Mouse (Mus musculus): Measurements from ENCODE around the gene Tmem253. TPM values are rescaled to one million over a fixed set of nuclear protein-coding genes. Genes with fewer than 3 reads are reported as not detected.
"Not testable (repeated sequence)": the region's sequence is repeated elsewhere in the genome, so short reads cannot be mapped to it uniquely, and the experiment has no call there.

The Tmem253 gene
- total RNA-seq, 2 experiments from 2014 or later = 0.65 TPM; not detected in 1

DNA sequence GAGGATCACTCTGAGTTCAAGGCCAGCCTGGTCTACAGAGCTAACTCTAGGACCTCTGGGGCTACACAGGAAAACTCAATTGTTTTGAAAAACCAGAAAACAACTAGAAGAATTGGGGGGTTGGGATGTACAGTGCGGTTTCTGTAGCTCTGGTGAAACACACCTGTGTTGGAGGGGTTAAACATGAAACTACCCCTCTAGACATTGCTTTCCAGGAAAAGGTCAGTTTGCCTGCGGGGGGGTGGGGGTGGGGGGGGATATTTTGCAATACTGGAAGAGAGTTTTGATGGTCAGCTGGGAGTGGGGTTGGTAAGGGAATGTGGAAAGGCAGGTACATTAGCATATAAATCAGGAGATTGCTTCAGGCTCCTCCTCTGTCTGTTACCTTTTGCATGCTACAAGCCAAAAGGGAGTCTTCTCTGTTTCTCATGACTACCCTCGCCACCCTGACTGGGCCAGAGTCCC, 6.8 kb downstream of the Tmem253 start:
- DNase-seq = no peak

DNA sequence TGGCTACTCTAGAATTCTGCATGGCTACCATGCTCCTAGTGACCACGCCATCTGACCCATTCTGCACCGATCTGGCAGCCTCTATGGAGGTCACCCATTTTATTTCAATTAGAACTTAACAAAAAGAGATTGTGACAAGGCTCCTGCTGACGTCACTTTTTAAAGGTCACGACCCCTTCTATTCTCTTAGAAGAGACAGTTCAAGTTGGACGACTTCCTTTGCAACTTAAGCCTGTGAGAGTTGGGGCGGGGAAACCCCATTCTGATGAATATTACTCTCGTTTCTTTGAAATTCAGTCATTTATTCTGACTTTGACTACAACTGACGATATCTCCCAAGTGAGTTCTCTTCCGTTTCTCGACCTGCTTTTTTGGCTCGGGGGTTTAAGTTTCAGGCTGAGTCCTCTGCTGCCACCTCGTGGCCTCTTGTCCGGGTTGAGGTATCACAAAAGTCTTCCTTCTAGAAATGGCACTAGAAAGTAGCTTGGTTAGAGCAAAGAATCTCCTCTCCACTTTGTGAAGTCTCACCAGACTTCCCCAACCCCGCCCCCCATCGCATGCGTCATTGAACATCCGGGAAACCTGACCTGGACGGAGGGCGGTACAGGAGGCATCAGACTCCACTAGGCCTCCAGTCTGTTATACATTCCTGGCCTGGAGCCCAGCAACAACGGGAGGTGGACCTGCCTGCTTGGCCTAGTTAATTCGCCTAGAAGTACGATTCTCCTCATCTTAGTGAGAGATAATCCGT, 7.4 kb downstream of the Tmem253 start:
- peak; percentile 70 to 77 for DNase-seq

DNA sequence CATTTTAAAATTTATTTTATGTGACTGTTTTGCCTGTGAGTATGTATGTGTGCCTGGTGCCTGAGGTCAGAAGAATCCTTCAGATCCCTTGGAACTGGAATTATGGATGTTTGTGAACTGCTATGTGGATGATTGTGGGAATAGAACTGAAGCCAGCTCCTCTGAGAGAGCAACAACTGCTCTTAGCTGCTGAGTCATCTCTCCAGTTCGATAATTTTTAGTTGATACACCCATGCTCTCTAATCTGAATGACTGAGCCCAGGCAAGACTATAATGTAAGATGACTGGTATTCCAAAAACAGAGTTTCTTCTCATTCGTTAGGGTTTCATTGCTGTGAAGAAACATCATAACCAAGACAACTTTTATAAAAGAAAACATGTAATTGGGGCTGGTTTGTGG, 8.7 kb downstream of the Tmem253 start:
- no peak for DNase-seq

DNA sequence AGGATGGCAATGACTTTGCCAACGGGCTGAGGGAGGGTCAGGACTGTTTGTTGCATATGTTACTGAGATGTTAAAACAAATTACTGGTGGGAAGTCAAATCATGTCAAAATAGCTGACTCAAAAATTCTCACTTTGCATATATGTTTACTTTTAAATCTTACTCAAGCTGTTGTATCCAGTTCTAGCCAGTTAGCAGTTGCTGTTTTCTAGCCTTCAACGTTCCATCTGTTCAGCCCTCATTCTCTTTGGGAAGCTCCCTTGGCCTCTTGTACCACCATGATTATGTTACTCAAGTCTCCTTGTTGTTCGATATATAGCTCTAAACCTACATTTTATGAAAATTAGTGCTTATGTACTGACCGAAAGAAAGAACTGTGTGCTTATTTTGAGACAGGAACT, 10.9 kb downstream of the Tmem253 start:
- no peak for DNase-seq

DNA sequence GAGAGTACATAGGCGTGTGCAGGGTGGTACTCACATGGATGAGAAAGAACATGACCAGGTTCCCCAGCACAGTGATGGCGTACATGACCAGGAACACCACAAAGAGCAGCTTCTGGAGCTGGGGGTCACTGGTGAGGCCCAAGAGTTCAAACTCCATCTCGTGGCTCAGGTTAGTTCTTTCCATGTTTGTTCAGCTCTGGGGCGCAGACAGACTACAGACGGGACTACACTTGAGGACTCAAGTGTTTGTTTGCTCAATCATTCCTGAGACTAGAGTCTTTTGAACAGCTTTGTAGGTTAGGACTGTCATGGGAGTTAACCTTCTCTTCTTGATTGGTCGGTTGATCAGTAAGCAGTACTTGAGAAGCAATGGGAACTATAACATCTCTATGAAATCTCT, 20.5 kb downstream of the Tmem253 start:
- DNase-seq = no peak

DNA sequence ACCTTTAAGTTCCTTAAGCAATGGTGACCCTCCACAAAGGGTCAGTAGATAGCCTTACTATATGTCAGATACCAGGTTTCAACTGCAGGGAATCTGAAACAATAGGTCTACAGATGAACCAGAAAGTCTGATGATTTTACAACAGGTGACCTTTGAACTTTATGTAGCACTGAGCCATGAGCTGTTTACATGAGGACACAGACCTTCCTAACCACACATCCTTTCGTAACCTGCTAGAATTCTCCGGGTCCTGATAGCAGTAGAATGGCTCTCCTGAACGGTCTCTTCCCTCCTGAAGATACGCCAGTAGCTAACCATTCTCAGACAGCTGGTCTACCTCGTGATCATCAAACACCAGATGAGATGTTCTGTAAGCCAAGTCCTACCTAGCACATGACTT, 23.9 kb downstream of the Tmem253 start:
- DNase-seq = no peak

GRCm38 (mm10) chr14:52042359-52042758, 26.9 kb downstream of the Tmem253 start, which contains the start of gene Olfr221:
Gene Olfr221, minus strand, starts transcription at chr14:52042459.
- DNase-seq = not testable (repeated sequence)

- no peak for DNase-seq
Observed at GRCm38 (mm10) chr14:52043446-52043845, 28.0 kb downstream of the Tmem253 start.

DNA sequence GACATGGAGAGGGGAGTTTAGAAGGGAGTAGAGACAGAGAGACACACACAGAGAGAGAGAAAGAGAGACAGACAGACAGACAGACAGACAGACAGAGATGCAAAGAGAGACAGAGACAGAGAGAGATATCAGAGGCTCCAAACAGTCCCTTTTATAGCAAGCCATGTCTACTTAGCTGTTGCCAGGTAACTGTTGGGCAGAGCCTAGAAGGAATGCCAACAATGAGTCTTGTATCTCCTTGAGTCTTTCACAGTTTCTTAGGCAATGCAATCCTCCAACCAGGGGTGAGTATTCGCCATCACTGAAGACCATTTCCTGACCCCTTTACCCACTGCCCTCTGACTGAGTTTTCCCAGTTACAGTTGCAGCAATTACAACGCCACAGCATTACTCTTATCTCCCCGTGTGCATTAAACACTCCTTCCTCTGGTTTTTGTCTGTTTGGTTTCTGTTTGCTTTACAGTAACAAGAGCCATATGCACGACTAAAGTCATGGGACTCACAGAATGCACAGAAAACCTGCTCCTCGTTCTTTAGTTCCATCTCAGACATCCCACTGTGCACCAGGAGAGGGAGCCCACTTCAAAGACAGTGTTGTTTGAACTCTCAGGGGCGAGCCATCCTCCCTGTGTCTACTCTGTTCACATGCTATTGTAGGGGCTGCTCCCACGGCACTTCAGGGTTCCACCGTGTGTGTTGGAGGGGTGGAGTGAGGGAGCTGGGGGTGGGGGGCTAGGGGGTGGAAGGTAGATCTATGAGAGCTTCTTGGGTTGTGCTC, 29.6 kb downstream of the Tmem253 start:
- no peak for DNase-seq

- DNase-seq = no peak
Observed at GRCm38 (mm10) chr14:52045966-52046565, 30.6 kb downstream of the Tmem253 start.

- not testable (repeated sequence) for DNase-seq
Observed at GRCm38 (mm10) chr14:52052720-52053119, 37.3 kb downstream of the Tmem253 start.

DNA sequence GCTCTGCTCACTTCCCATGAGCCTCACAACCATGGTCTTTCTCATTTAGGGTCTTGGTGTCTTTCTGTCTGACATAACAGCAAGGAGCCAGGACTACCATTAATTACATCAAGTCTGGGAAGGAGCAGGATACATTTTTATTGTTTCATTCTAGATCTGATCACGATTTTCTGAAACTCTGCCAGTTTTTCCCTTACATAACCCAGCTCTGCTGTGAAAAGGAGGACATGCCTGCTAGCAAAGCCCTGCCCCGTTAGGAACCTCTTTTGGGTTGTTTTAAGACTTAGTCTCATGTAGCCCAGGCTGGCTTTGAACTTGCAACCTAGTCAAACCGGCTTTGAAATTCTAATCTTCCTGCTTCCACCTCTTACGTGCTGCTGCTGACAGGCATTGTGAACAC, 44.5 kb downstream of the Tmem253 start:
- DNase-seq = no peak

- no peak for DNase-seq
Observed at GRCm38 (mm10) chr14:52060800-52061199, 45.3 kb downstream of the Tmem253 start.

DNA sequence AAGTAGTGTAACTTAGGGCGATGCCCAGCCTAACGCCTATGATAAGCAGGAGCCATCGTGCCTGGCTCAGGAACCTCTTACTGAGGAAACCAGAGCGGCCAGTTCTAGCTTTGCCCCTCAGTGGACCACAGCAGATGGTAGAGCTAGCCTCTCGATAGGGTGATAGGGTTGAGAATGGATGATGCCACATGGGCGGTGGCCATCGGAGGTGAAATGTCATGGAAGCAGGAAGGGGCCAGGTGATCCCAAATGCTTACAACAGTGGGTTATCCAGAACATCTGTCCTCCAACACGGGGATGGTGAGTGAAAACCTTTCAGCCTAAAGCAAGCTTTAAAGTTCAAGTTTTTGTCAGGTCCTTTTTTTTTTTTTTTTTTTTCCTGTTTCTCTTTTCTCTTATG, 46.3 kb downstream of the Tmem253 start:
- no peak for DNase-seq

GRCm38 (mm10) chr14:52066135-52066534, 50.7 kb downstream of the Tmem253 start:
- no peak for DNase-seq

Other genes starting within 250 kb of the Tmem253 start
- not detected for gene Ang4, start 242.1 kb upstream of the Tmem253 start, total RNA-seq (2021)
- not detected for gene AY358078, start 215.6 kb upstream of the Tmem253 start, total RNA-seq (2021)
- gene Ear6, start 162.0 kb upstream of the Tmem253 start, total RNA-seq (2021) = not detected
- gene Mettl17, start 130.8 kb upstream of the Tmem253 start, total RNA-seq (2021) = 10 to 100 TPM; 40.8 to 50.5 TPM
- 10 to 100 TPM in 1 of 2 experiments, 1 to 10 TPM in 1; 8.1 to 11.0 TPM for gene Slc39a2, start 122.8 kb upstream of the Tmem253 start, total RNA-seq (2021)
- gene Ndrg2, start 101.5 kb upstream of the Tmem253 start, total RNA-seq (2021) = 100 to 1,000 TPM; 824 to 861 TPM
- not detected for gene Tppp2, start 97.2 kb upstream of the Tmem253 start, total RNA-seq (2021)
- gene Rnase13, start 92.9 kb upstream of the Tmem253 start, total RNA-seq (2021) = not detected
- gene Arhgef40, start 30.9 kb upstream of the Tmem253 start, total RNA-seq (2021) = 10 to 100 TPM; 31.4 to 39.9 TPM
- 10 to 100 TPM; 42.5 to 44.4 TPM for gene Zfp219, start 5.1 kb downstream of the Tmem253 start, total RNA-seq (2021)
- not detected for gene Olfr221, start 26.8 kb downstream of the Tmem253 start, total RNA-seq (2021)
- gene Hnrnpc, start 88.4 kb downstream of the Tmem253 start, total RNA-seq (2021) = 100 to 1,000 TPM; 279 to 281 TPM
- gene Rpgrip1, start 95.0 kb downstream of the Tmem253 start, total RNA-seq (2021) = 1 to 10 TPM; 1.1 to 2.3 TPM
- gene Supt16, start 181.8 kb downstream of the Tmem253 start, total RNA-seq (2021) = 10 to 100 TPM; 52.2 to 53.9 TPM
- gene Chd8, start 242.1 kb downstream of the Tmem253 start, total RNA-seq (2021) = 100 to 1,000 TPM; 123 to 143 TPM